Mouse (Mus musculus) MEL (cell line): ENCODE measurements around the gene Agfg2. TPM values are rescaled to one million over a fixed set of nuclear protein-coding genes. Genes with fewer than 3 reads are reported as not detected.

Source experiments
- DNase-seq: peaks from one replicate; pipeline ENCODE4 v3.0.0; 2011; ENCODE audit warnings: low read depth, low spot score
- H3K27ac ChIP-seq: 2 replicates; pipeline ENCODE4 v1.5.1; 2012; ENCODE audit warnings: low read depth, mild to moderate bottlenecking, control low read depth, low read length, moderate library complexity; ENCODE audit not compliant: control insufficient read depth
- H3K27me3 ChIP-seq, 2 experiments: fragments of 150-350 bp in 1 of 2; sonication (generic) in 1 of 2; 2 replicates each; pipeline ENCODE4 v1.6.1; 2012; ENCODE audit warnings: low read length in 2 of 2, mild to moderate bottlenecking in 2 of 2, improper control_type of control experiment in 1 of 2, moderate library complexity in 1 of 2; ENCODE audit not compliant: insufficient read depth in 2 of 2, control insufficient read depth in 1 of 2
- H3K36me3 ChIP-seq, 2 experiments: 2 replicates each; pipeline ENCODE4 v1.6.1; 2012 to 2014; ENCODE audit warnings: low read length in 2 of 2, improper control_type of control experiment in 1 of 2, inconsistent platforms in 1 of 2, mild to moderate bottlenecking in 1 of 2; ENCODE audit not compliant: insufficient read depth in 2 of 2, control insufficient read depth in 1 of 2
- H3K4me1 ChIP-seq, 2 experiments: fragments of 150-350 bp in 1 of 2; sonication (generic) in 1 of 2; 2 replicates each; pipeline ENCODE4 v1.6.1; 2012; ENCODE audit warnings: low read length in 2 of 2, improper control_type of control experiment in 1 of 2, mild to moderate bottlenecking in 1 of 2; ENCODE audit not compliant: insufficient read depth in 2 of 2, control insufficient read depth in 1 of 2
- H3K4me3 ChIP-seq, 2 experiments: fragments of 150-350 bp in 1 of 2; sonication (generic) in 1 of 2; 2 replicates each; pipeline ENCODE4 v1.5.1; 2012; ENCODE audit warnings: low read depth in 2 of 2, low read length in 2 of 2, mild to moderate bottlenecking in 2 of 2, moderate library complexity in 2 of 2, control low read depth in 1 of 2, improper control_type of control experiment in 1 of 2; ENCODE audit not compliant: control insufficient read depth in 1 of 2, insufficient read depth in 1 of 2
- H3K79me2 ChIP-seq: 2 replicates; pipeline ENCODE4 v1.6.1; 2012; ENCODE audit warnings: mild to moderate bottlenecking, low read length, moderate library complexity; ENCODE audit not compliant: control insufficient read depth, poor library complexity, insufficient read depth
- H3K9ac ChIP-seq: 2 replicates; pipeline ENCODE4 v1.6.1; 2012; ENCODE audit warnings: low read depth, mild to moderate bottlenecking, control low read depth, low read length, moderate library complexity; ENCODE audit not compliant: control insufficient read depth, poor library complexity, severe bottlenecking
- H3K9me3 ChIP-seq: fragments of 150-350 bp; sonication (generic); replicated peaks from 2 replicates; pipeline ENCODE4 v1.6.1; 2012; ENCODE audit warnings: mild to moderate bottlenecking, low read length, improper control_type of control experiment, moderate library complexity; ENCODE audit not compliant: insufficient read depth
- BHLHE40 ChIP-seq: IDR thresholded peaks from 2 replicates; pipeline ENCODE4 v1.6.1; 2012; ENCODE audit warnings: low read depth, mild to moderate bottlenecking, inconsistent platforms, low read length, improper control_type of control experiment, borderline replicate concordance
- CHD1 ChIP-seq: IDR thresholded peaks from 2 replicates; pipeline ENCODE4 v1.6.1; 2012; ENCODE audit warnings: low read depth, mild to moderate bottlenecking, inconsistent platforms, low read length, improper control_type of control experiment
- CHD2 ChIP-seq: IDR thresholded peaks from 2 replicates; pipeline ENCODE4 v1.6.1; 2011; ENCODE audit warnings: low read length, improper control_type of control experiment
- CTCF ChIP-seq, 3 experiments: IDR thresholded peaks in 2 of 3; conservative IDR thresholded peaks in 1 of 3; 2 replicates each; pipeline ENCODE4 v1.5.1; 2011 to 2012; ENCODE audit warnings: low read length in 3 of 3, low read depth in 2 of 3, mild to moderate bottlenecking in 2 of 3, improper control_type of control experiment in 1 of 3, inconsistent platforms in 1 of 3, mixed read lengths in 1 of 3, moderate library complexity in 1 of 3; ENCODE audit not compliant: control insufficient read depth in 1 of 3, insufficient read depth in 1 of 3, poor library complexity in 1 of 3, severe bottlenecking in 1 of 3
- GABPA ChIP-seq: IDR thresholded peaks from 2 replicates; pipeline ENCODE4 v1.6.1; 2012; ENCODE audit warnings: low read depth, mild to moderate bottlenecking, inconsistent platforms, low read length, improper control_type of control experiment, moderate library complexity
- GATA1 ChIP-seq: IDR thresholded peaks from 2 replicates; pipeline ENCODE4 v1.6.1; 2011; ENCODE audit warnings: low read depth, low read length, improper control_type of control experiment
- HCFC1 ChIP-seq: IDR thresholded peaks from 2 replicates; pipeline ENCODE4 v1.6.1; 2012; ENCODE audit warnings: low read depth, mild to moderate bottlenecking, inconsistent platforms, low read length, improper control_type of control experiment, moderate library complexity
- JUND ChIP-seq: IDR thresholded peaks from 2 replicates; pipeline ENCODE4 v1.6.1; 2011; ENCODE audit warnings: low read depth, mild to moderate bottlenecking, improper control_type of control experiment, low read length
- KAT2A ChIP-seq: conservative IDR thresholded peaks from 2 replicates; pipeline ENCODE4 v1.6.1; 2012; ENCODE audit warnings: low read depth, low read length, improper control_type of control experiment, inconsistent platforms
- MAFK ChIP-seq: IDR thresholded peaks from 2 replicates; pipeline ENCODE4 v1.6.1; 2011; ENCODE audit warnings: low read depth, mild to moderate bottlenecking, low read length, improper control_type of control experiment, borderline replicate concordance
- MAX ChIP-seq: IDR thresholded peaks from 2 replicates; pipeline ENCODE4 v1.6.1; 2011; ENCODE audit warnings: low read length, improper control_type of control experiment
- MAZ ChIP-seq: IDR thresholded peaks from 2 replicates; pipeline ENCODE4 v1.6.1; 2012; ENCODE audit warnings: low read depth, mild to moderate bottlenecking, inconsistent platforms, low read length, improper control_type of control experiment
- MXI1 ChIP-seq: IDR thresholded peaks from 2 replicates; pipeline ENCODE4 v1.6.1; 2011; ENCODE audit warnings: mild to moderate bottlenecking, low read depth, low read length, improper control_type of control experiment
- MYB ChIP-seq: IDR thresholded peaks from 2 replicates; pipeline ENCODE4 v1.6.1; 2011; ENCODE audit warnings: mild to moderate bottlenecking, low read depth, low read length, improper control_type of control experiment
- MYC ChIP-seq: IDR thresholded peaks from 2 replicates; pipeline ENCODE4 v1.6.1; 2011; ENCODE audit warnings: low read depth, mild to moderate bottlenecking, low read length, improper control_type of control experiment, moderate library complexity
- NELFE ChIP-seq: IDR thresholded peaks from 2 replicates; pipeline ENCODE4 v1.6.1; 2011; ENCODE audit warnings: low read depth, low read length, improper control_type of control experiment
- NRF1 ChIP-seq: IDR thresholded peaks from 2 replicates; pipeline ENCODE4 v1.6.1; 2014; ENCODE audit warnings: low read depth, mild to moderate bottlenecking, inconsistent platforms, low read length, improper control_type of control experiment, moderate library complexity; ENCODE audit not compliant: poor library complexity, insufficient read depth, severe bottlenecking
- POLR2A ChIP-seq, 2 experiments: IDR thresholded peaks; 2 replicates each; pipeline ENCODE4 v1.6.1; 2011 to 2012; ENCODE audit warnings: low read length in 2 of 2, mild to moderate bottlenecking in 2 of 2, control low read depth in 1 of 2, improper control_type of control experiment in 1 of 2, low read depth in 1 of 2, moderate library complexity in 1 of 2; ENCODE audit not compliant: control insufficient read depth in 1 of 2, insufficient read depth in 1 of 2, poor library complexity in 1 of 2
- POLR2AphosphoS2 ChIP-seq: IDR thresholded peaks from 2 replicates; pipeline ENCODE4 v1.6.1; 2011; ENCODE audit warnings: low read length, improper control_type of control experiment
- RCOR1 ChIP-seq: IDR thresholded peaks from 2 replicates; pipeline ENCODE4 v1.6.1; 2012; ENCODE audit warnings: low read depth, mild to moderate bottlenecking, inconsistent platforms, low read length, improper control_type of control experiment
- SIN3A ChIP-seq: IDR thresholded peaks from 2 replicates; pipeline ENCODE4 v1.6.1; 2012; ENCODE audit warnings: low read length, improper control_type of control experiment, inconsistent platforms
- TBP ChIP-seq: IDR thresholded peaks from 2 replicates; pipeline ENCODE4 v1.8.0; 2011; ENCODE audit warnings: low read depth, low read length, improper control_type of control experiment
- TCF12 ChIP-seq: IDR thresholded peaks from 2 replicates; pipeline ENCODE4 v1.6.1; 2014; ENCODE audit warnings: low read depth, mild to moderate bottlenecking, inconsistent platforms, low read length, improper control_type of control experiment, moderate library complexity
- UBTF ChIP-seq: IDR thresholded peaks from 2 replicates; pipeline ENCODE4 v1.6.1; 2012; ENCODE audit warnings: low read depth, mild to moderate bottlenecking, inconsistent platforms, low read length, improper control_type of control experiment, moderate library complexity, borderline replicate concordance; ENCODE audit not compliant: insufficient read depth
- USF1 ChIP-seq: IDR thresholded peaks from 2 replicates; pipeline ENCODE4 v1.6.1; 2014; ENCODE audit warnings: low read depth, mild to moderate bottlenecking, inconsistent platforms, low read length, improper control_type of control experiment, moderate library complexity
- USF2 ChIP-seq, 2 experiments: IDR thresholded peaks; 2 replicates each; pipeline ENCODE4 v1.6.1; 2011 to 2012; ENCODE audit warnings: improper control_type of control experiment in 2 of 2, low read length in 2 of 2, borderline replicate concordance in 1 of 2, inconsistent platforms in 1 of 2, low read depth in 1 of 2, mild to moderate bottlenecking in 1 of 2; ENCODE audit not compliant: insufficient read depth in 1 of 2
- ZC3H11A ChIP-seq: IDR thresholded peaks from 2 replicates; pipeline ENCODE4 v1.6.1; 2012; ENCODE audit warnings: low read depth, mild to moderate bottlenecking, inconsistent platforms, low read length, improper control_type of control experiment
- ZKSCAN1 ChIP-seq: IDR thresholded peaks from 2 replicates; pipeline ENCODE4 v1.6.1; 2012; ENCODE audit warnings: low read depth, mild to moderate bottlenecking, inconsistent platforms, low read length, improper control_type of control experiment, moderate library complexity
- ZNF384 ChIP-seq: IDR thresholded peaks from 2 replicates; pipeline ENCODE4 v1.6.1; 2012; ENCODE audit warnings: low read depth, mild to moderate bottlenecking, inconsistent platforms, low read length, improper control_type of control experiment
- polyA plus RNA-seq, 2 experiments: library from polyadenylated mRNA; stranded (reverse) in 1 of 2; unstranded in 1 of 2; fragments of >175 nt in 1 of 2; fragments of >200 nt in 1 of 2; gene quantifications; 2 replicates each; pipeline versions ENCODE4 v1.2.1 to v1.2.4; 2012; ENCODE audit warnings: low replicate concordance in 2 of 2, low read depth in 1 of 2; ENCODE audit not compliant: insufficient read length in 2 of 2, insufficient read depth in 1 of 2, missing spikeins in 1 of 2
- total RNA-seq: library from RNA; depleted of rRNA; stranded (reverse); fragments of 300-350 nt; gene quantifications from 2 replicates; pipeline ENCODE4 v1.2.3, GENCODE M21; 2012

The Agfg2 gene
- total and polyA plus RNA-seq, 3 experiments, result 30.0 to 38.9 TPM; not detected in 1

- H3K27me3 ChIP-seq, result no peaks in the 10 kb centered on the region
- peaks cover 6 to 38% of the 10 kb centered on the region in 2 experiments for H3K4me1 ChIP-seq
- H3K36me3 ChIP-seq, result peaks cover 2 to 32% of the 10 kb centered on the region in 2 experiments
- peak overlapping the region; percentile 86 for H3K27ac ChIP-seq
- TF ChIP-seq CHD1 (no peak), MYC (no peak), TBP (peak; percentile 3; the same call in 1 of the 2 replicates), SIN3A (peak; percentile 2; the same call in 1 of the 2 replicates)
- TF ChIP-seq, all 39 proteins: peak for 2
- Histone ChIP-seq H3K4me3 (peak overlapping the region; percentile 81 to 83), H3K9ac (peak overlapping the region; percentile 86), H3K9me3 (no peaks in the 10 kb centered on the region), H3K79me2 (peaks cover 28% of the 10 kb centered on the region)
- DNase-seq, result no peak
Measured at GRCm38 (mm10) chr5:137629306-137629721, 55.2 kb downstream of the Agfg2 start.

- peaks cover 0 to 36% of the 10 kb centered on the region in 2 experiments; a peak in 2 of 4 replicates for H3K36me3 ChIP-seq
- H3K79me2 ChIP-seq, result peaks cover 28% of the 10 kb centered on the region
- peak; percentile 100 for DNase-seq
- peaks cover 6 to 42% of the 10 kb centered on the region in 2 experiments for H3K4me1 ChIP-seq
- H3K27me3 ChIP-seq, result no peaks in the 10 kb centered on the region
- no peaks in the 10 kb centered on the region for H3K9me3 ChIP-seq
- H3K4me3 ChIP-seq, result peak within 1 kb of the TSS; percentile 81 to 90
- peak within 1 kb of the TSS; percentile 86 for H3K9ac ChIP-seq
- peak within 1 kb of the TSS; percentile 86 for H3K27ac ChIP-seq
- peak; percentile 86 for TF ChIP-seq NELFE
- TF ChIP-seq KAT2A, result peak; percentile 62
- no peak for TF ChIP-seq RCOR1
- TF ChIP-seq CHD2, result peak; percentile 86
- no peak for TF ChIP-seq ZKSCAN1
- no peak for TF ChIP-seq ZNF384
- no peak; the same call in 1 of the 2 replicates for TF ChIP-seq MAX
- peak; percentile 99 for TF ChIP-seq MAZ
- TF ChIP-seq ZC3H11A, result no peak
- no peak for TF ChIP-seq GABPA
- TF ChIP-seq MYC, result no peak
- no peak for TF ChIP-seq USF2 (IDR thresholded peaks at IDR 0.05; ENCODE audit: borderline replicate concordance in 1 of 2, insufficient read depth in 1 of 2, low read depth in 1 of 2, low read length in 2 of 2)
- no peak; the same call in 1 of the 2 replicates for TF ChIP-seq GATA1
- TF ChIP-seq TCF12, result peak; percentile 80
- no peak; the same call in 1 of the 2 replicates for TF ChIP-seq USF1
- no peak for TF ChIP-seq JUND
- TF ChIP-seq POLR2AphosphoS2, result peak; percentile 72
- no peak; the same call in 1 of the 2 replicates for TF ChIP-seq NRF1
- peak; percentile 76 to 93 for TF ChIP-seq POLR2A (IDR thresholded peaks at IDR 0.05; ENCODE audit: control insufficient read depth in 1 of 2, insufficient read depth in 1 of 2, low read depth in 1 of 2, low read length in 2 of 2, poor library complexity in 1 of 2)
- TF ChIP-seq HCFC1, result peak; percentile 93
- peak in 1 of 3 experiments; percentile 11; a peak in 1 of 6 replicates for TF ChIP-seq CTCF (IDR thresholded peaks at IDR 0.05 in 2 of 3, conservative IDR thresholded peaks at IDR 0.05 in 1 of 3; ENCODE audit: control insufficient read depth in 1 of 3, insufficient read depth in 1 of 3, low read depth in 2 of 3, low read length in 3 of 3, poor library complexity in 1 of 3, severe bottlenecking in 1 of 3)
- TF ChIP-seq UBTF, result no peak
- TF ChIP-seq MAFK, result no peak
- TF ChIP-seq MYB, result peak; percentile 73; the same call in 1 of the 2 replicates
- TF ChIP-seq BHLHE40, result 0 out of 2 replicates have a peak, but pooled peaks have one; percentile 45
- no peak for TF ChIP-seq MXI1
Measured at GRCm38 (mm10) chr5:137628498-137629305, 55.8 kb downstream of the Agfg2 start, which contains the start of the genes Fbxo24, Lrch4 and Gm20605. Gene Fbxo24 (minus strand): TSS chr5:137629002. Gene Lrch4 (plus strand): TSS chr5:137629121. Gene Gm20605 (plus strand): TSS chr5:137629175.
